ENCODE assay signal across 9 mouse cellular contexts in the genomic region with DNA sequence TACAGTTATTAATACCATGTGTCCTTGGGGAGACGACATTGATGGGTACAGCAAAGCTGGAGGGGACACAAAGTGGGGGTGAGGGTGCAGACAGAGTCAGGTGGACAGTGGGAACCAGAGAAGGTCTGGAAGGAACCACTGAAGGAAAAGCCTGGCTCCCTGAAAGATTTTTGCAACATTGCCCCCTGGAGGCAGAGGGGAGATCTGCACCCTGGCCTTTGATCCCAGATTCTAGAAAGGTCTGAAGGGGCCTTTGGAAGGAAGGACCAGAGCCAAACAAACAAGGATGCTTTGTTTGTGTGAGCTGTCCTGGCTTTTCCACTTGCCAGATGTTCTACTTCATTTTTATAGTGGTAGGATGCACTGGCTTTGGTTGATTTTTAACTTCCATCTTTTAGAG. TPM values are rescaled to one million over a fixed set of nuclear protein-coding genes. Genes with fewer than 3 reads are reported as not detected.
DNase-seq lines count a peak whose midpoint lies in the region; ATAC-seq and TF ChIP-seq lines count a peak whose summit lies in the region.
"Had no signal": no experiment of that assay in that cellular context is flagged by ENCODE, and none has a peak within 500 bp of the region (broad histone marks: within the 10 kb centered on the region; RNA-seq: fewer than 3 reads in every experiment).

No protein-coding gene starts in this region.

- WGBS in hindbrain, embryonic 14.5 days: 24% methylated on average over 1 of the region's 1 CpGs
- 30% methylated on average over 1 of the region's 1 CpGs for WGBS in hindbrain, embryonic 16.5 days
- 15% methylated on average over 1 of the region's 1 CpGs for WGBS in embryonic facial prominence, embryonic 14.5 days
- WGBS in midbrain, postnatal 0 days: 40% methylated on average over 1 of the region's 1 CpGs

- H3K4me1 ChIP-seq in hindbrain, embryonic 14.5 days (replicated peaks; ENCODE audit: control insufficient read depth, insufficient read depth, low read length): no peaks in the 10 kb centered on the region
- no peaks in the 10 kb centered on the region for H3K4me1 ChIP-seq in hindbrain, embryonic 16.5 days (ENCODE audit: control insufficient read depth, insufficient read depth, low read depth, low read length)
- peaks cover 10 to 32% of the 10 kb centered on the region in 2 experiments for H3K4me1 ChIP-seq in CH12.LX (ENCODE audit: control insufficient read depth in 1 of 2, insufficient read depth in 2 of 2)
- H3K4me1 ChIP-seq in embryonic facial prominence, embryonic 14.5 days (ENCODE audit: control insufficient read depth, insufficient read depth, low read length): 0 out of 2 replicates have a peak, but pooled peaks cover 8% of the 10 kb centered on the region
- no peaks in the 10 kb centered on the region for H3K4me1 ChIP-seq in midbrain, postnatal 0 days (ENCODE audit: insufficient read depth, low read length)

- no peaks in the 10 kb centered on the region for H3K36me3 ChIP-seq in hindbrain, embryonic 14.5 days (replicated peaks; ENCODE audit: control insufficient read depth, insufficient read depth)
- H3K36me3 ChIP-seq in hindbrain, embryonic 16.5 days (ENCODE audit: control insufficient read depth, insufficient read depth, low read length): no peaks in the 10 kb centered on the region
- no peaks in the 10 kb centered on the region for H3K36me3 ChIP-seq in CH12.LX (replicated peaks in 1 of 2; ENCODE audit: control insufficient read depth in 1 of 2, insufficient read depth in 1 of 2, low read length in 1 of 2)
- H3K36me3 ChIP-seq in embryonic facial prominence, embryonic 14.5 days (ENCODE audit: control insufficient read depth, insufficient read depth, low read length): no peaks in the 10 kb centered on the region
- no peaks in the 10 kb centered on the region for H3K36me3 ChIP-seq in midbrain, postnatal 0 days (ENCODE audit: insufficient read depth, low read length)

- H3K4me2 ChIP-seq in hindbrain, embryonic 14.5 days (replicated peaks): no peak overlapping the region
- no peak overlapping the region for H3K4me2 ChIP-seq in hindbrain, embryonic 16.5 days (ENCODE audit: low read length)
- no peak overlapping the region for H3K4me2 ChIP-seq in CH12.LX (ENCODE audit: insufficient read depth, low read depth, poor library complexity, severe bottlenecking)
- H3K4me2 ChIP-seq in embryonic facial prominence, embryonic 14.5 days (ENCODE audit: low read depth, low read length): no peak overlapping the region
- H3K4me2 ChIP-seq in midbrain, postnatal 0 days (ENCODE audit: low read depth, low read length, poor library complexity, severe bottlenecking): no peak overlapping the region

- no peaks in the 10 kb centered on the region for H3K79me2 ChIP-seq in CH12.LX (replicated peaks; ENCODE audit: control insufficient read depth, extremely low read depth, insufficient read depth, poor library complexity, severe bottlenecking)

- no peaks in the 10 kb centered on the region for H3K9me3 ChIP-seq in hindbrain, embryonic 14.5 days (ENCODE audit: control insufficient read depth, low read length)
- H3K9me3 ChIP-seq in hindbrain, embryonic 16.5 days (ENCODE audit: control insufficient read depth, low read length): no peaks in the 10 kb centered on the region
- no peaks in the 10 kb centered on the region for H3K9me3 ChIP-seq in CH12.LX (replicated peaks; ENCODE audit: low read length)
- no peaks in the 10 kb centered on the region for H3K9me3 ChIP-seq in embryonic facial prominence, embryonic 14.5 days (ENCODE audit: control insufficient read depth, low read length)
- H3K9me3 ChIP-seq in midbrain, postnatal 0 days (ENCODE audit: low read length): no peaks in the 10 kb centered on the region

- TF ChIP-seq POLR2A in CH12.LX (IDR thresholded peaks at IDR 0.05; ENCODE audit: low read depth, low read length): no peak

- dilution Hi-C loops in CH12.LX (cut with MboI; ENCODE audit: extremely low pct_ligation_motif_present, extremely low pct_unique_long_range_greater_than_20kb, low sequenced_read_pairs): no loop called here

- in situ Hi-C loops in CH12.LX (cut with MboI; ENCODE audit: low pct_ligation_motif_present, low pct_unique_long_range_greater_than_20kb, low sequenced_read_pairs): loop anchor here (5.0 kb wide), 2 partner anchors 48 to 72 kb away; no protein-coding TSS in a partner anchor

- peak; percentile 85 to 96 for TF ChIP-seq CTCF in CH12.LX (conservative IDR thresholded peaks at IDR 0.05 in 1 of 2, IDR thresholded peaks at IDR 0.05 in 1 of 2; ENCODE audit: low read depth in 2 of 2, low read length in 2 of 2)
- TF ChIP-seq CTCF in midbrain, postnatal 0 days (IDR thresholded peaks at IDR 0.05): peak; percentile 80

- H3K27ac ChIP-seq in hindbrain, embryonic 14.5 days: no peak overlapping the region
- H3K27ac ChIP-seq in hindbrain, embryonic 16.5 days (ENCODE audit: low read depth, low read length): no peak overlapping the region
- no peak overlapping the region for H3K27ac ChIP-seq in CH12.LX (ENCODE audit: insufficient read depth, low read depth)
- H3K27ac ChIP-seq in embryonic facial prominence, embryonic 14.5 days (replicated peaks; ENCODE audit: low read depth, low read length): no peak overlapping the region
- no peak overlapping the region for H3K27ac ChIP-seq in midbrain, postnatal 0 days (ENCODE audit: low read depth, low read length)

- no peak for TF ChIP-seq EP300 in CH12.LX (IDR thresholded peaks at IDR 0.05; ENCODE audit: low read length)

- peak; percentile 67 for DNase-seq in hindbrain, embryonic 14.5 days (ENCODE audit: low spot score)
- DNase-seq in CH12.LX (ENCODE audit: extremely low read depth): peak; percentile 31
- DNase-seq in adrenal gland, postnatal 36 days: peak; percentile 65 to 80
- DNase-seq in embryonic facial prominence, embryonic 14.5 days (ENCODE audit: low spot score): peak; percentile 23
- peak; percentile 64 to 83 for DNase-seq in kidney, postnatal 36 days
- DNase-seq in midbrain, postnatal 0 days (ENCODE audit: low spot score): peak; percentile 44
- peak; percentile 53 to 58 for DNase-seq in urinary bladder, postnatal 36 days (ENCODE audit: low spot score in 2 of 2)

- no peak overlapping the region for H3K9ac ChIP-seq in hindbrain, embryonic 14.5 days
- no peak overlapping the region for H3K9ac ChIP-seq in hindbrain, embryonic 16.5 days (ENCODE audit: low read depth, low read length)
- H3K9ac ChIP-seq in CH12.LX (ENCODE audit: insufficient read depth, low read depth): no peak overlapping the region
- H3K9ac ChIP-seq in embryonic facial prominence, embryonic 14.5 days (ENCODE audit: low read depth, low read length): no peak overlapping the region
- no peak overlapping the region for H3K9ac ChIP-seq in midbrain, postnatal 0 days (replicated peaks; ENCODE audit: low read length, poor library complexity, severe bottlenecking)

- ATAC-seq in hindbrain, embryonic 14.5 days (ENCODE audit: low FRiP score): no peak
- no peak for ATAC-seq in hindbrain, embryonic 16.5 days
- ATAC-seq in embryonic facial prominence, embryonic 14.5 days (ENCODE audit: low read depth): no peak
- ATAC-seq in midbrain, postnatal 0 days (ENCODE audit: low FRiP score): no peak

- no peak overlapping the region for H3K4me3 ChIP-seq in hindbrain, embryonic 14.5 days (replicated peaks; ENCODE audit: low read length)
- no peak overlapping the region for H3K4me3 ChIP-seq in hindbrain, embryonic 16.5 days (ENCODE audit: low read length)
- H3K4me3 ChIP-seq in CH12.LX (replicated peaks in 1 of 3; ENCODE audit: low read depth in 2 of 3, low read length in 2 of 3, poor library complexity in 1 of 3): no peak overlapping the region
- H3K4me3 ChIP-seq in embryonic facial prominence, embryonic 14.5 days (ENCODE audit: low read depth, low read length): no peak overlapping the region
- no peak overlapping the region for H3K4me3 ChIP-seq in midbrain, postnatal 0 days (ENCODE audit: low read depth, low read length)

- H3K27me3 ChIP-seq in hindbrain, embryonic 14.5 days (ENCODE audit: control insufficient read depth, insufficient read depth, low read length): no peaks in the 10 kb centered on the region
- no peaks in the 10 kb centered on the region for H3K27me3 ChIP-seq in hindbrain, embryonic 16.5 days (replicated peaks; ENCODE audit: control insufficient read depth, insufficient read depth, low read length)
- H3K27me3 ChIP-seq in CH12.LX (replicated peaks): peaks cover 8% of the 10 kb centered on the region
- H3K27me3 ChIP-seq in embryonic facial prominence, embryonic 14.5 days (replicated peaks; ENCODE audit: control insufficient read depth, insufficient read depth, low read length): no peaks in the 10 kb centered on the region
- no peaks in the 10 kb centered on the region for H3K27me3 ChIP-seq in midbrain, postnatal 0 days (ENCODE audit: insufficient read depth, low read length)

- peak; percentile 66 for TF ChIP-seq RAD21 in CH12.LX (IDR thresholded peaks at IDR 0.05; ENCODE audit: low read depth, low read length)

RNA-seq across cellular contexts. Expression of gene Slco2b1, which starts 0.7 kb away (rescaled TPM):
- polyA plus RNA-seq in hindbrain, embryonic 14.5 days (2014; fragmentation: Nextera tagmentation; extraction: Ambion mirVana): 7.7 and 8.4 TPM in 2 replicates
- 6.7 and 7.5 TPM in 2 replicates for polyA plus RNA-seq in hindbrain, embryonic 16.5 days (2015; fragmentation: Nextera tagmentation; extraction: Ambion mirVana)
- total RNA-seq in CH12.LX (2012; rRNA removed): 0.08 and 0.13 TPM in 2 replicates
- 0.11 TPM in 2 replicates for total RNA-seq in CH12.LX (2014; rRNA removed)
- polyA plus RNA-seq in CH12.LX (2012; ENCODE audit: insufficient read length, low read depth): 0.16 TPM in 1 of 2 replicates, not detected in the other
- total RNA-seq in adrenal gland, postnatal 36 days (2021): 10 to 100 TPM; 18.3 to 27.4 TPM
- polyA plus RNA-seq in embryonic facial prominence, embryonic 14.5 days (2014; fragmentation: Nextera tagmentation; extraction: Ambion mirVana): 3.9 TPM in 2 replicates
- total RNA-seq in midbrain, postnatal 0 days (2014; rRNA removed): 10.2 and 13.9 TPM in 2 replicates
- 6.5 TPM in 2 replicates for polyA plus RNA-seq in midbrain, postnatal 0 days (2015; fragmentation: Nextera tagmentation; extraction: Ambion mirVana)

RNA-seq across cellular contexts. Expression of gene Olfr520, which starts 19.6 kb away (rescaled TPM):
- not detected in 2 replicates for polyA plus RNA-seq in hindbrain, embryonic 14.5 days (2014; fragmentation: Nextera tagmentation; extraction: Ambion mirVana)
- polyA plus RNA-seq in hindbrain, embryonic 16.5 days (2015; fragmentation: Nextera tagmentation; extraction: Ambion mirVana): not detected in 2 replicates
- total RNA-seq in CH12.LX (2012; rRNA removed) (not detected in 2 replicates), CH12.LX (2014; rRNA removed) (not detected in 2 replicates)
- not detected in 2 replicates for polyA plus RNA-seq in CH12.LX (2012; ENCODE audit: insufficient read length, low read depth)
- not detected for total RNA-seq in adrenal gland, postnatal 36 days (2021)
- polyA plus RNA-seq in embryonic facial prominence, embryonic 14.5 days (2014; fragmentation: Nextera tagmentation; extraction: Ambion mirVana): not detected in 2 replicates
- total RNA-seq in midbrain, postnatal 0 days (2014; rRNA removed): not detected in 2 replicates
- polyA plus RNA-seq in midbrain, postnatal 0 days (2015; fragmentation: Nextera tagmentation; extraction: Ambion mirVana): not detected in 2 replicates
- polyA plus RNA-seq: lung, embryonic 16.5 days had no signal

RNA-seq across cellular contexts. Expression of gene Olfr521, which starts 52.8 kb away (rescaled TPM):
- not detected in 2 replicates for polyA plus RNA-seq in hindbrain, embryonic 14.5 days (2014; fragmentation: Nextera tagmentation; extraction: Ambion mirVana)
- polyA plus RNA-seq in hindbrain, embryonic 16.5 days (2015; fragmentation: Nextera tagmentation; extraction: Ambion mirVana): not detected in 2 replicates
- total RNA-seq in CH12.LX (2012; rRNA removed) (not detected in 2 replicates), CH12.LX (2014; rRNA removed) (not detected in 2 replicates)
- polyA plus RNA-seq in CH12.LX (2012; ENCODE audit: insufficient read length, low read depth): not detected in 2 replicates
- total RNA-seq in adrenal gland, postnatal 36 days (2021): not detected
- polyA plus RNA-seq in embryonic facial prominence, embryonic 14.5 days (2014; fragmentation: Nextera tagmentation; extraction: Ambion mirVana): not detected in 2 replicates
- not detected in 2 replicates for total RNA-seq in midbrain, postnatal 0 days (2014; rRNA removed)
- polyA plus RNA-seq in midbrain, postnatal 0 days (2015; fragmentation: Nextera tagmentation; extraction: Ambion mirVana): not detected in 2 replicates
- polyA plus RNA-seq: lung, embryonic 16.5 days had no signal

Comparison
In these comparisons a context has a peak if more than half of its experiments do, and no peak if none do; other contexts are left out.
1. DNase-seq: peak in every context shown above with its lines; median percentile 74 in kidney, postnatal 36 days; 72 in adrenal gland, postnatal 36 days; 67 in hindbrain, embryonic 14.5 days; 56 in urinary bladder, postnatal 36 days; 44 in midbrain, postnatal 0 days; 31 in CH12.LX; 23 in embryonic facial prominence, embryonic 14.5 days.